Mouse (Mus musculus) ES-E14 (cell line): ENCODE measurements around the gene Myadml2. TPM values are rescaled to one million over a fixed set of nuclear protein-coding genes. Genes with fewer than 3 reads are reported as not detected.

Experiments used
- DNase-seq: peaks from one replicate; pipeline ENCODE4 v3.0.0-alpha.2; 2013; ENCODE audit warnings: low read depth, low spot score
- H3K27ac ChIP-seq: 2 replicates; pipeline ENCODE4 v1.5.1; 2012; ENCODE audit warnings: low read depth, mild to moderate bottlenecking, low read length, moderate library complexity, mixed read lengths; ENCODE audit not compliant: poor library complexity, insufficient read depth, severe bottlenecking
- H3K36me3 ChIP-seq: 2 replicates; pipeline ENCODE4 v1.6.1; 2012; ENCODE audit warnings: mild to moderate bottlenecking, low read length, moderate library complexity, mixed read lengths; ENCODE audit not compliant: control insufficient read depth, poor library complexity, insufficient read depth, severe bottlenecking
- H3K4me1 ChIP-seq, 2 experiments: fragments of 150-350 bp in 1 of 2; sonication (generic) in 1 of 2; 2 replicates each; pipeline ENCODE4 v1.6.1; 2012; ENCODE audit warnings: low read length in 2 of 2, mild to moderate bottlenecking in 1 of 2, mixed read lengths in 1 of 2; ENCODE audit not compliant: control insufficient read depth in 2 of 2, insufficient read depth in 2 of 2, poor library complexity in 1 of 2
- H3K4me3 ChIP-seq, 2 experiments: fragments of 150-350 bp in 1 of 2; sonication (generic) in 1 of 2; 2 replicates each; pipeline ENCODE4 v1.5.1; 2012; ENCODE audit warnings: low read length in 2 of 2, low read depth in 1 of 2, mild to moderate bottlenecking in 1 of 2, mixed read lengths in 1 of 2; ENCODE audit not compliant: insufficient read depth in 1 of 2, poor library complexity in 1 of 2, severe bottlenecking in 1 of 2
- H3K9ac ChIP-seq: 2 replicates; pipeline ENCODE4 v1.6.1; 2012; ENCODE audit warnings: low read depth, mild to moderate bottlenecking, low read length, mixed read lengths; ENCODE audit not compliant: poor library complexity, insufficient read depth, severe bottlenecking
- H3K9me3 ChIP-seq: fragments of 150-350 bp; sonication (generic); 2 replicates; pipeline ENCODE4 v1.6.1; 2012; ENCODE audit warnings: low read depth, mild to moderate bottlenecking, low read length; ENCODE audit not compliant: control insufficient read depth, insufficient read depth
- CHD2 ChIP-seq: IDR thresholded peaks from 2 replicates; pipeline ENCODE4 v1.6.1; 2014; ENCODE audit warnings: mild to moderate bottlenecking, low read depth, low read length, inconsistent platforms
- HCFC1 ChIP-seq: IDR thresholded peaks from 2 replicates; pipeline ENCODE4 v1.6.1; 2012; ENCODE audit warnings: low read length, inconsistent platforms, borderline replicate concordance; ENCODE audit not compliant: insufficient read depth
- MAFK ChIP-seq: IDR thresholded peaks from 2 replicates; pipeline ENCODE4 v1.6.1; 2014; ENCODE audit warnings: mild to moderate bottlenecking, low read depth, low read length, inconsistent platforms; ENCODE audit not compliant: insufficient read depth
- ZC3H11A ChIP-seq: IDR thresholded peaks from 2 replicates; pipeline ENCODE4 v1.6.1; 2012; ENCODE audit warnings: low read depth, mild to moderate bottlenecking, inconsistent platforms, low read length, borderline replicate concordance
- ZNF384 ChIP-seq: IDR thresholded peaks from 2 replicates; pipeline ENCODE4 v1.6.1; 2012; ENCODE audit warnings: low read depth, low read length, inconsistent platforms
- in situ Hi-C, 2 experiments: fragments of 600-800 bp; cut with MboI; formaldehyde crosslinking; loops; one replicate each; pipeline ENCODE4 v1.15.1; 2025; ENCODE audit warnings: low sequenced_read_pairs in 2 of 2, inconsistent platforms in 1 of 2; ENCODE audit not compliant: unreplicated experiment in 2 of 2
- total RNA-seq: library from RNA; depleted of rRNA; stranded (reverse); fragments of 300-350 nt; gene quantifications from 2 replicates; pipeline ENCODE4 v1.2.3, GENCODE M21; 2012

Gene Myadml2
- total RNA-seq, 1 experiment: not detected

- Histone ChIP-seq H3K9ac (no peak overlapping the region), H3K9me3 (no peaks in the 10 kb centered on the region), H3K27ac (no peak overlapping the region), H3K4me1 (peaks cover 3 to 22% of the 10 kb centered on the region in 2 experiments; a peak in 2 of 4 replicates), H3K4me3 (no peak overlapping the region), H3K36me3 (peaks cover 20% of the 10 kb centered on the region)
- in situ Hi-C loops: no loop called here
- TF ChIP-seq MAFK: no peak
- TF ChIP-seq ZC3H11A: no peak
- no peak for TF ChIP-seq ZNF384
- TF ChIP-seq HCFC1: no peak
- no peak for TF ChIP-seq CHD2
- DNase-seq: no peak
These were observed 25.2 kb downstream of the Myadml2 start for GRCm38 (mm10) chr11:120622805-120623204.

GRCm38 (mm10) chr11:120620195-120620594 lies 27.8 kb downstream of the Myadml2 start:
- peaks cover 10% of the 10 kb centered on the region for H3K36me3 ChIP-seq
- peak overlapping the region; percentile 45 for H3K9ac ChIP-seq
- TF ChIP-seq HCFC1: no peak
- no peak for TF ChIP-seq ZNF384
- TF ChIP-seq MAFK: no peak
- no peak for TF ChIP-seq CHD2
- TF ChIP-seq ZC3H11A: no peak
- H3K9me3 ChIP-seq: no peaks in the 10 kb centered on the region
- H3K27ac ChIP-seq: no peak overlapping the region
- peak overlapping the region; percentile 22; a peak in 3 of 4 replicates for H3K4me3 ChIP-seq
- in situ Hi-C loops: no loop called here
- H3K4me1 ChIP-seq: peaks cover 8 to 26% of the 10 kb centered on the region in 2 experiments; a peak in 2 of 4 replicates
- no peak for DNase-seq

- Histone ChIP-seq H3K27ac (0 out of 2 replicates have a peak overlapping the region, but pooled peaks have one; percentile 11), H3K9me3 (no peaks in the 10 kb centered on the region), H3K36me3 (peaks cover 15% of the 10 kb centered on the region), H3K4me3 (no peak overlapping the region), H3K9ac (no peak overlapping the region), H3K4me1 (peaks cover 8 to 30% of the 10 kb centered on the region in 2 experiments; a peak in 2 of 4 replicates)
- in situ Hi-C loops: no loop called here
- no peak for DNase-seq
- TF ChIP-seq MAFK: no peak
- no peak for TF ChIP-seq ZC3H11A
- TF ChIP-seq HCFC1: no peak
- no peak for TF ChIP-seq ZNF384
- TF ChIP-seq CHD2: no peak
These were observed 29.1 kb downstream of the Myadml2 start for GRCm38 (mm10) chr11:120618619-120619535.

GRCm38 (mm10) chr11:120617519-120618112 lies 30.3 kb downstream of the Myadml2 start, which contains the start of gene Pcyt2:
Gene Pcyt2 (minus strand): TSS chr11:120617936.
- no peaks in the 10 kb centered on the region for H3K9me3 ChIP-seq
- H3K9ac ChIP-seq: peak within 1 kb of the TSS; percentile 92
- H3K4me3 ChIP-seq: peak within 1 kb of the TSS; percentile 94
- H3K4me1 ChIP-seq: peaks cover 8 to 30% of the 10 kb centered on the region in 2 experiments; a peak in 2 of 4 replicates
- TF ChIP-seq CHD2 (0 out of 2 replicates have a peak, but pooled peaks have one; percentile 66), HCFC1 (0 out of 2 replicates have a peak, but pooled peaks have one; percentile 35), ZNF384 (no peak), MAFK (no peak)
- in situ Hi-C loops: no loop called here
- peaks cover 22% of the 10 kb centered on the region for H3K36me3 ChIP-seq
- DNase-seq: peak; percentile 91
- H3K27ac ChIP-seq: peak within 1 kb of the TSS; percentile 73; the same call in 1 of the 2 replicates
